ENCODE assay signal across 25 mouse cellular contexts in genomic region chr1:86045056-86045455, GRCm38 (mm10). TPM values are rescaled to one million over a fixed set of nuclear protein-coding genes. Genes with fewer than 3 reads are reported as not detected.
A peak's percentile ranks its signal among the peaks of the same experiment; 100 is the strongest.
DNase-seq lines count a peak whose midpoint lies in the region; ATAC-seq lines count a peak whose summit lies in the region.
"Had no signal": no experiment of that assay in that cellular context is flagged by ENCODE, and none has a peak within 500 bp of the region (broad histone marks: within the 10 kb centered on the region; RNA-seq: fewer than 3 reads in every experiment).

No protein-coding gene starts in this region.

- WGBS in forebrain, embryonic 14.5 days: 66% methylated on average over 4 of the region's 4 CpGs
- WGBS in forebrain, embryonic 12.5 days: 55% methylated on average over 4 of the region's 4 CpGs
- 65% methylated on average over 4 of the region's 4 CpGs for WGBS in kidney, embryonic 14.5 days
- WGBS in kidney, embryonic 15.5 days: 67% methylated on average over 4 of the region's 4 CpGs
- WGBS in neural tube, embryonic 12.5 days: 57% methylated on average over 4 of the region's 4 CpGs
- WGBS in stomach, embryonic 16.5 days: 69% methylated on average over 4 of the region's 4 CpGs

- no peak overlapping the region for H3K27ac ChIP-seq in forebrain, embryonic 14.5 days (ENCODE audit: low read depth, low read length)
- H3K27ac ChIP-seq in forebrain, embryonic 12.5 days: no peak overlapping the region
- no peak overlapping the region for H3K27ac ChIP-seq in kidney, embryonic 14.5 days (ENCODE audit: low read depth, low read length)
- no peak overlapping the region for H3K27ac ChIP-seq in kidney, embryonic 15.5 days
- no peak overlapping the region for H3K27ac ChIP-seq in neural tube, embryonic 12.5 days
- no peak overlapping the region for H3K27ac ChIP-seq in stomach, embryonic 16.5 days (ENCODE audit: low read length)
- H3K27ac ChIP-seq: embryonic facial prominence, embryonic 15.5 days; gastrocnemius, adult 2 months; heart, embryonic 13.5 days; limb, embryonic 12.5 days had no signal

- H3K4me2 ChIP-seq in forebrain, embryonic 14.5 days (ENCODE audit: low read length): 0 out of 2 replicates have a peak overlapping the region, but pooled peaks have one; percentile 96
- no peak overlapping the region for H3K4me2 ChIP-seq in forebrain, embryonic 12.5 days
- H3K4me2 ChIP-seq in kidney, embryonic 14.5 days (replicated peaks; ENCODE audit: low read depth, low read length): no peak overlapping the region
- no peak overlapping the region for H3K4me2 ChIP-seq in kidney, embryonic 15.5 days
- H3K4me2 ChIP-seq in neural tube, embryonic 12.5 days (replicated peaks): peak overlapping the region; percentile 99; the same call in 1 of the 2 replicates
- H3K4me2 ChIP-seq in stomach, embryonic 16.5 days (ENCODE audit: low read depth, low read length): 0 out of 2 replicates have a peak overlapping the region, but pooled peaks have one; percentile 98

- DNase-seq in forebrain, embryonic 14.5 days (ENCODE audit: low spot score): no peak
- no peak for DNase-seq in neural tube, embryonic 10.5 days (ENCODE audit: extremely low spot score, low spot score)
- DNase-seq in left cerebral cortex, adult 18-20 months (ENCODE audit: low spot score in 2 of 2): no peak
- DNase-seq: cerebellum, adult 18-20 months; cerebellum, postnatal 36 days; gastrocnemius, adult 2 months; kidney, adult 8-10 months; lung, postnatal 36 days; spleen, adult 18-20 months had no signal

- H3K27me3 ChIP-seq in forebrain, embryonic 14.5 days (replicated peaks; ENCODE audit: control insufficient read depth, insufficient read depth, low read length): peaks cover 27% of the 10 kb centered on the region
- peaks cover 62% of the 10 kb centered on the region for H3K27me3 ChIP-seq in forebrain, embryonic 12.5 days
- H3K27me3 ChIP-seq in kidney, embryonic 14.5 days (ENCODE audit: control insufficient read depth, insufficient read depth, low read length): peaks cover 48% of the 10 kb centered on the region
- peaks cover 63% of the 10 kb centered on the region for H3K27me3 ChIP-seq in kidney, embryonic 15.5 days
- H3K27me3 ChIP-seq in neural tube, embryonic 12.5 days (replicated peaks): peaks cover 46% of the 10 kb centered on the region
- peaks cover 40% of the 10 kb centered on the region for H3K27me3 ChIP-seq in stomach, embryonic 16.5 days (ENCODE audit: control insufficient read depth, insufficient read depth, low read length)

- no peaks in the 10 kb centered on the region for H3K36me3 ChIP-seq in forebrain, embryonic 14.5 days (ENCODE audit: control insufficient read depth, insufficient read depth, low read length)
- no peaks in the 10 kb centered on the region for H3K36me3 ChIP-seq in forebrain, embryonic 12.5 days (replicated peaks)
- H3K36me3 ChIP-seq in kidney, embryonic 14.5 days (ENCODE audit: control insufficient read depth, insufficient read depth, low read length): no peaks in the 10 kb centered on the region
- no peaks in the 10 kb centered on the region for H3K36me3 ChIP-seq in kidney, embryonic 15.5 days
- no peaks in the 10 kb centered on the region for H3K36me3 ChIP-seq in neural tube, embryonic 12.5 days
- no peaks in the 10 kb centered on the region for H3K36me3 ChIP-seq in stomach, embryonic 16.5 days (ENCODE audit: control insufficient read depth, insufficient read depth, low read length)
- H3K36me3 ChIP-seq: embryonic facial prominence, embryonic 15.5 days; G1E; heart, embryonic 13.5 days; limb, embryonic 12.5 days had no signal

- H3K9ac ChIP-seq in forebrain, embryonic 14.5 days (ENCODE audit: low read length): no peak overlapping the region
- H3K9ac ChIP-seq in forebrain, embryonic 12.5 days: no peak overlapping the region
- no peak overlapping the region for H3K9ac ChIP-seq in kidney, embryonic 14.5 days (ENCODE audit: low read depth, low read length)
- no peak overlapping the region for H3K9ac ChIP-seq in kidney, embryonic 15.5 days
- no peak overlapping the region for H3K9ac ChIP-seq in neural tube, embryonic 12.5 days
- no peak overlapping the region for H3K9ac ChIP-seq in stomach, embryonic 16.5 days (ENCODE audit: low read length)

- H3K4me1 ChIP-seq in forebrain, embryonic 14.5 days (ENCODE audit: control insufficient read depth, insufficient read depth, low read length): no peaks in the 10 kb centered on the region; the same call in 1 of the 2 replicates
- peaks cover 18% of the 10 kb centered on the region for H3K4me1 ChIP-seq in forebrain, embryonic 12.5 days
- H3K4me1 ChIP-seq in kidney, embryonic 14.5 days (ENCODE audit: control insufficient read depth, insufficient read depth, low read length): peaks cover 6% of the 10 kb centered on the region; the same call in 1 of the 2 replicates
- H3K4me1 ChIP-seq in kidney, embryonic 15.5 days: peaks cover 20% of the 10 kb centered on the region
- H3K4me1 ChIP-seq in neural tube, embryonic 12.5 days: 0 out of 2 replicates have a peak, but pooled peaks cover 3% of the 10 kb centered on the region
- H3K4me1 ChIP-seq in stomach, embryonic 16.5 days (ENCODE audit: control insufficient read depth, insufficient read depth, low read length): no peaks in the 10 kb centered on the region; the same call in 1 of the 2 replicates

- H3K4me3 ChIP-seq in forebrain, embryonic 14.5 days (ENCODE audit: low read depth, low read length): no peak overlapping the region
- no peak overlapping the region for H3K4me3 ChIP-seq in forebrain, embryonic 12.5 days (replicated peaks)
- H3K4me3 ChIP-seq in kidney, embryonic 14.5 days (ENCODE audit: low read length): peak overlapping the region; percentile 55; the same call in 1 of the 2 replicates
- no peak overlapping the region for H3K4me3 ChIP-seq in kidney, embryonic 15.5 days (replicated peaks)
- H3K4me3 ChIP-seq in neural tube, embryonic 12.5 days: no peak overlapping the region
- no peak overlapping the region for H3K4me3 ChIP-seq in stomach, embryonic 16.5 days (replicated peaks; ENCODE audit: low read length)

- peaks cover 6% of the 10 kb centered on the region; the same call in 1 of the 2 replicates for H3K9me3 ChIP-seq in forebrain, embryonic 14.5 days (replicated peaks; ENCODE audit: control insufficient read depth, low read length)
- H3K9me3 ChIP-seq in forebrain, embryonic 12.5 days: peaks cover 3% of the 10 kb centered on the region; the same call in 1 of the 2 replicates
- peaks cover 5% of the 10 kb centered on the region; the same call in 1 of the 2 replicates for H3K9me3 ChIP-seq in kidney, embryonic 14.5 days (ENCODE audit: control insufficient read depth, low read length)
- H3K9me3 ChIP-seq in kidney, embryonic 15.5 days (replicated peaks): no peaks in the 10 kb centered on the region
- H3K9me3 ChIP-seq in neural tube, embryonic 12.5 days: peaks cover 8% of the 10 kb centered on the region; the same call in 1 of the 2 replicates
- no peaks in the 10 kb centered on the region for H3K9me3 ChIP-seq in stomach, embryonic 16.5 days (replicated peaks; ENCODE audit: control insufficient read depth, low read length)
- H3K9me3 ChIP-seq: embryonic facial prominence, embryonic 15.5 days; heart, embryonic 13.5 days had no signal

- no peak for ATAC-seq in forebrain, embryonic 14.5 days
- no peak for ATAC-seq in forebrain, embryonic 12.5 days (ENCODE audit: low FRiP score)
- ATAC-seq in kidney, embryonic 14.5 days (ENCODE audit: low FRiP score, low TSS enrichment): no peak
- ATAC-seq in kidney, embryonic 15.5 days (replicated peaks; ENCODE audit: low FRiP score): no peak
- no peak for ATAC-seq in neural tube, embryonic 12.5 days (ENCODE audit: low FRiP score, low read depth)
- no peak for ATAC-seq in stomach, embryonic 16.5 days (ENCODE audit: insufficient read depth, low FRiP score)
- ATAC-seq: activated CD4-positive, CD25-positive, alpha-beta regulatory T cell, adult 4 months had no signal

RNA-seq across cellular contexts. Expression of gene 2810459M11Rik, which starts 0.6 kb away (rescaled TPM):
- 8.8 and 9.5 TPM in 2 replicates for polyA plus RNA-seq in forebrain, embryonic 14.5 days (2014; fragmentation: Nextera tagmentation; extraction: Ambion mirVana)
- polyA plus RNA-seq in forebrain, embryonic 12.5 days (2016; fragmentation: Nextera tagmentation; extraction: Ambion mirVana): 0.43 and 0.73 TPM in 2 replicates
- 0.81 and 1.7 TPM in 2 replicates for polyA plus RNA-seq in kidney, embryonic 14.5 days (2014; fragmentation: Nextera tagmentation; extraction: Ambion mirVana)
- 1.1 and 1.2 TPM in 2 replicates for polyA plus RNA-seq in kidney, embryonic 15.5 days (2015; fragmentation: Nextera tagmentation; extraction: Ambion mirVana)
- polyA plus RNA-seq in neural tube, embryonic 12.5 days (2016; fragmentation: Nextera tagmentation; extraction: Ambion mirVana): 1.1 and 1.6 TPM in 2 replicates
- polyA plus RNA-seq in stomach, embryonic 16.5 days (2015; fragmentation: Nextera tagmentation; extraction: Ambion mirVana): 3.3 TPM in 2 replicates
- 10 to 100 TPM; 10.8 to 10.9 TPM for total RNA-seq in left cerebral cortex, adult 18-20 months (2021)
- total RNA-seq: heart, postnatal 25 days; megakaryocyte-erythroid progenitor cell, adult 5-6 weeks; monocyte, adult 5-6 weeks had no signal
- polyA plus RNA-seq: G1E had no signal

RNA-seq across cellular contexts. Expression of gene Psmd1, which starts 19.1 kb away (rescaled TPM):
- 186 and 198 TPM in 2 replicates for polyA plus RNA-seq in forebrain, embryonic 14.5 days (2014; fragmentation: Nextera tagmentation; extraction: Ambion mirVana)
- 202 and 214 TPM in 2 replicates for polyA plus RNA-seq in forebrain, embryonic 12.5 days (2016; fragmentation: Nextera tagmentation; extraction: Ambion mirVana)
- polyA plus RNA-seq in kidney, embryonic 14.5 days (2014; fragmentation: Nextera tagmentation; extraction: Ambion mirVana): 135 and 207 TPM in 2 replicates
- polyA plus RNA-seq in kidney, embryonic 15.5 days (2015; fragmentation: Nextera tagmentation; extraction: Ambion mirVana): 181 and 182 TPM in 2 replicates
- 194 and 210 TPM in 2 replicates for polyA plus RNA-seq in neural tube, embryonic 12.5 days (2016; fragmentation: Nextera tagmentation; extraction: Ambion mirVana)
- polyA plus RNA-seq in stomach, embryonic 16.5 days (2015; fragmentation: Nextera tagmentation; extraction: Ambion mirVana): 150 and 154 TPM in 2 replicates
- total RNA-seq in left cerebral cortex, adult 18-20 months (2021): 100 to 1,000 TPM; 114 to 115 TPM

RNA-seq across cellular contexts. Expression of gene Spata3, which starts 28.4 kb away (rescaled TPM):
- 0.45 TPM in 1 of 2 replicates, not detected in the other for polyA plus RNA-seq in forebrain, embryonic 14.5 days (2014; fragmentation: Nextera tagmentation; extraction: Ambion mirVana)
- polyA plus RNA-seq in forebrain, embryonic 12.5 days (2016; fragmentation: Nextera tagmentation; extraction: Ambion mirVana): not detected in 2 replicates
- polyA plus RNA-seq in kidney, embryonic 14.5 days (2014; fragmentation: Nextera tagmentation; extraction: Ambion mirVana): 0.34 TPM in 1 of 2 replicates, not detected in the other
- not detected in 2 replicates for polyA plus RNA-seq in kidney, embryonic 15.5 days (2015; fragmentation: Nextera tagmentation; extraction: Ambion mirVana)
- not detected in 2 replicates for polyA plus RNA-seq in neural tube, embryonic 12.5 days (2016; fragmentation: Nextera tagmentation; extraction: Ambion mirVana)
- polyA plus RNA-seq in stomach, embryonic 16.5 days (2015; fragmentation: Nextera tagmentation; extraction: Ambion mirVana): not detected in 2 replicates
- under 1 TPM; 0.37 to 0.79 TPM for total RNA-seq in left cerebral cortex, adult 18-20 months (2021)
- total RNA-seq: adrenal gland, postnatal 14 days; G1E; gastrocnemius, adult 2 months; heart, postnatal 25 days; megakaryocyte-erythroid progenitor cell, adult 5-6 weeks; monocyte, adult 5-6 weeks had no signal
- polyA plus RNA-seq: embryonic facial prominence, embryonic 15.5 days; G1E; heart, embryonic 13.5 days; intestine, embryonic 14.5 days; limb, embryonic 12.5 days; lung, embryonic 14.5 days had no signal

Comparison
In these comparisons a context has a peak if more than half of its experiments do, and no peak if none do; other contexts are left out.
1. H3K4me2 ChIP-seq: peak in forebrain, embryonic 14.5 days (single experiment), neural tube, embryonic 12.5 days (single experiment) and stomach, embryonic 16.5 days (single experiment); none in forebrain, embryonic 12.5 days (single experiment), kidney, embryonic 14.5 days (single experiment) and kidney, embryonic 15.5 days (single experiment).